Mouse (Mus musculus): Measurements from ENCODE around the gene Pithd1. TPM values are rescaled to one million over a fixed set of nuclear protein-coding genes. Genes with fewer than 3 reads are reported as not detected.

Pithd1 gene
- polyA plus RNA-seq (2012; rRNA removed): 65.7 and 68.3 TPM in 2 replicates

DNA sequence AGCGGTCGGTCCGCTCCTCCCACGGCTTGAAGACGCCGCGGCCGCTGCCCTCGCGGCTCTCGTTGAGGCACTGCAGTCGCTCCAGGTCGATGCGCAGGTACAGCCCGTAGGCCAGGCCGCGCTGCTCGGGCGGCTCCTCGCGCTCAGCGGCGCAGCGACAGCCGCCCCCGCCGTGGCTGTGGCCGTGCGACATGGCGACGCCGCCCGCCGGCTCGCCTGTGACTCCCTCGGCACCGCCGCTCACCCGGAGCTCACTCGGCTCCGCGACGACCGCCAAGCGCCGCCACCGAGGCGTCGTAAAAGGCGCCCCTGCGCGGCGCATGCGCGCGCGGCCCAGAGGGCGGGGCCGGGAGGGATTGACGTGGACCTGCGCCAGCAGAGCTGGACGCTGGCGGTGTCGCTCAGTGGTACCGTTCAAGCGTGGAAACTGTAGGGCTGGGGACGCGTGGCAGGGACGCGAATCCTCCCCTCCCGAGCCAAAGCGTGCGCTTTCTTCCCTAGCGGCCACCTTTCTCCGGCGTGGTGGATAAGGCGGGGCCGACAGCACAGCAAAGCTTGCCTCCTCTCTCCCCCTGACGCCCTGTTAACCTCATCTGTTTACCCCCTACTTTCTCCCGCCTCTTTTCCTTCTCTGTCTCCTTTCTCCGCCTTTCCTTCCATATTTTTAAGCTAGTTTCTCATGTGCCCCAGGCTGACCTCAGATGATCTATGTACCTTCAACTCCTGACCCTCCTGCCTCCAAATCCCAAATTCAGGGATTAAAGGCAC is at the start of gene Pithd1:
Pithd1 (minus strand) TSS at position 322 of the 768 bp plus-strand sequence.

DNA sequence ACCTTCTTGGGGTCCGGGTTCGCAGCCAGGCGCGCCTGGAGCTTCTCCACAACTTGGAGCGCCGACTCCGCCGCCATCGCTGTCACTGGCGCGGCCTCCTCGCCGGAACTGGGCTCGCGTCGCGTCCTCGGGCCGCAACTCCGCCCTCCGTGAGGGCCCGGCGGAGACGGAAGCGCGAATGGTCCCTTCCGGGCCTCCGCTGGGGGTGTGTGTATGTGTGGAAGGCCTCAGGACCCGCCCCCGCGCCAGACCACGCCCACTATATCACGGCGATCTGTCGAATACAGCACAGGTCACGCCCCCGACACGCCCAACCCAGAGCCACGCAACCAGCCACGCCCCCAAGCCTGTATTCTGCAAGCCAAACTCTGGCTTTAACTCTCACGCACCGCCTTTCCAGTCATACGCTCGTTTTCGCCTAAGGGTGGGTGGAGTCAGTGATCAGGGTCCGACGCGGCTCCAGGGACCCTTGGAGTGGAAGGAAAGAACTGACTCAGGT is 34.5 kb upstream of the Pithd1 start, which contains the start of gene Eloa:
Eloa (minus strand) TSS at position 215 of the 499 bp plus-strand sequence.

DNA sequence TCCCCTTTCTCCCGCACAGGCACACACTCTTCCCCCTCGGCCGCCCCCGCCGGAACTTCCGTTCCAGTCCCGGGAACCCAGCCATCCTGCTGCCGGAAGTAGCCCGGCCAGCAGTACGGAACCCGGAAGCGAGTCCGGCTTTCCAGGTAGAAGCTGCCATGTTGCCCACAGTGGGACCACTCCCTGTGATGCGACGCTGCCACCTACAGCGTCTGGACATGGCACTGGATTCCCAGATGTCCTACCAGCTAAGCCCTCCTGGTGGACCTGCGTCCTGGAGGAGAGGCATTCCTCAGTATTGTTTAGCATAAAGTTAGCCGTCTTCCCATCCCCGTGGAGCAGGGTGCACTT is 14.5 kb downstream of the Pithd1 start, which contains the start of gene Lypla2:
Lypla2 (minus strand) TSS at position 71 of the 351 bp plus-strand sequence.

DNA sequence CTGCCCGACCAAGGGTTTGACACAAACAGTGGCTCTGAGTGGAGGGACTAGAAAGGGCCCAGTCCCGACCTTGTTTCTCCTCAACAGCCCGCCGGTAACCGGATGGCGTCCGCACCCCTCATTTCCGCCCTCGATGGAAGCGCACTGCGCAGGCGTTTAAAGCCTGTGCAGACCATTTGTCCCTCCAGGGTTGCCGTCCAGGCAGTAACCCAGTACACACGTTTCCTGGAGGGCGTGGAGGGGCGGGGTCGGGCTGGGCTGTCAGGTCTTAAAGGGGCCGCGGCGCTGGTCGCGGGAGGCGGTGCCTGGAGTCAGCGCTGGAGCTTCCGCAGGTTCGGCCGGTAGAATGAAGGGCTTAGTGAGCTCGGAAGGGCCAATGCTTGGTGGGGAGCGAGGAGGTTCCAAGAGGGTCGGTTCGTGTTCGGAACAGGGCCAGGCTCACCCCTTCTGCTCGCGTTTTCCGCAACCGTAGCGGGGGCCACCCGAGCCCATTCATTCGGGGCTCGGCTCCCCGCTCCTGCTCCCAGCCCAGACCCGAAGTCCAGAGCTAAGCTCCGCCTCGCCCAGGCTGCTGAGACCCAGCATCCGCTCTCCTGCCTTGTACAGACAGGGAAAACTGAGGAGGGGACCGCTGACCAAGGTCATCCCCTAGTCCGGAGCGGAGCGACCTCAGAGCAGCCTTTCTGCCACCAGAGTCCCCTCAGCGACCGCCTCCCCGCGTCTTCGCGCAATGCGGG is 23.4 kb downstream of the Pithd1 start, which contains the start of gene Gale:
Gale (plus strand) TSS at position 271 of the 737 bp plus-strand sequence.

DNA sequence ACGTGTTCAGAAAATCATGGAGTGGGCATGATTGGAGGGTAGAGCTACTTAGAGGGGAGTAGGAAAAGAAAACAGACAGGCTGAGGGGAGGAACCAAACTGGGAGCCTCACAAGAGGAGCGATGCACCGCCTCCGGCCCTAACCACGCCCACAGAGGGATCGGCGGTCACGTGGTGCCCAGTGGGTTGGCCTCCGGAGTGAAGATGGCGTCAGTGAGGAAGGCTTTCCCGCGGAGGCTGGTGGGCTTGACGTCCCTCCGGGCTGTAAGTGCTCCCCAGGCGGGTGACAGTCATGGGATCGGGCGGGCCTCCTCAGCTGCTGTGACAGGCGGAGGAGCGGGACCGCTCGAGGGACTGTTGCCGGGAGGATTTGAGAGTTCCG is 40.8 kb downstream of the Pithd1 start, which contains the start of gene Hmgcl:
Hmgcl (plus strand) TSS at position 171 of the 381 bp plus-strand sequence.

Other genes with a start within 250 kb of the Pithd1 start
- gene Myom3, start 227.5 kb downstream of the Pithd1 start, polyA plus RNA-seq (2012; rRNA removed): 0.51 and 2.1 TPM in 2 replicates
- gene Srsf10, start 131.5 kb downstream of the Pithd1 start, polyA plus RNA-seq (2012; rRNA removed): 107 and 115 TPM in 2 replicates
- gene Pnrc2, start 113.4 kb downstream of the Pithd1 start, polyA plus RNA-seq (2012; rRNA removed): 62.5 and 124 TPM in 2 replicates
- 0.04 and 0.08 TPM in 2 replicates for gene Cnr2, start 91.9 kb downstream of the Pithd1 start, polyA plus RNA-seq (2012; rRNA removed)
- gene Fuca1, start 66.5 kb downstream of the Pithd1 start, polyA plus RNA-seq (2012; rRNA removed): 44.9 and 46.3 TPM in 2 replicates
- gene Hmgcl, start 40.8 kb downstream of the Pithd1 start, polyA plus RNA-seq (2012; rRNA removed): 52.7 and 58.3 TPM in 2 replicates
- 52.2 and 53.0 TPM in 2 replicates for gene Gale, start 23.5 kb downstream of the Pithd1 start, polyA plus RNA-seq (2012; rRNA removed)
- gene Lypla2, start 14.6 kb downstream of the Pithd1 start, polyA plus RNA-seq (2012; rRNA removed): 141 and 147 TPM in 2 replicates
- 18.9 TPM in 2 replicates for gene Eloa, start 34.5 kb upstream of the Pithd1 start, polyA plus RNA-seq (2012; rRNA removed)
- 953 TPM in 2 replicates for gene Rpl11, start 66.2 kb upstream of the Pithd1 start, polyA plus RNA-seq (2012; rRNA removed)
- gene Id3, start 156.2 kb upstream of the Pithd1 start, polyA plus RNA-seq (2012; rRNA removed): 86.4 and 119 TPM in 2 replicates
- 1.2 and 1.7 TPM in 2 replicates for gene E2f2, start 185.1 kb upstream of the Pithd1 start, polyA plus RNA-seq (2012; rRNA removed)
- 4.4 and 5.2 TPM in 2 replicates for gene Asap3, start 219.1 kb upstream of the Pithd1 start, polyA plus RNA-seq (2012; rRNA removed)